Mouse (Mus musculus): ENCODE measurements at regions not wholly inside any gene's neighbourhood (a gene's known extent, or its start where the extent isn't known, plus 50 kb on each side); places are given as distances from the start of the nearest gene placed in this dataset.
A peak's percentile ranks its signal among the peaks of the same experiment; 100 is the strongest.

- H3K4me3 ChIP-seq (ENCODE audit: low read depth, low read length), result no peak overlapping the region
- no peak overlapping the region for H3K9ac ChIP-seq
- TF ChIP-seq CTCF (IDR thresholded peaks at IDR 0.05; ENCODE audit: low read depth), result no peak
- no peak for DNase-seq
- no peak for ATAC-seq
- no peaks in the 10 kb centered on the region for H3K9me3 ChIP-seq (ENCODE audit: low read length)
- H3K4me1 ChIP-seq (ENCODE audit: insufficient read depth), result peaks cover 8% of the 10 kb centered on the region; the same call in 1 of the 2 replicates
- no peaks in the 10 kb centered on the region for H3K27me3 ChIP-seq (ENCODE audit: insufficient read depth, low read length)
- H3K27ac ChIP-seq (ENCODE audit: low read depth, low read length), result no peak overlapping the region
- 46% methylated on average over 13 of the region's 13 CpGs for WGBS
- H3K4me2 ChIP-seq (ENCODE audit: low read depth), result no peak overlapping the region
- no peaks in the 10 kb centered on the region for H3K36me3 ChIP-seq (ENCODE audit: insufficient read depth)
These were observed 66.1 kb downstream of the Slc4a3 start for GRCm38 (mm10) chr1:75612083-75612720.

- H3K9me3 ChIP-seq (ENCODE audit: low read length), result no peaks in the 10 kb centered on the region
- WGBS, result 77% methylated on average over 2 of the region's 2 CpGs
These were observed 67.1 kb downstream of the Slc4a3 start for GRCm38 (mm10) chr1:75613206-75613605.

GRCm38 (mm10) chr1:75616971-75617370 lies 70.9 kb downstream of the Slc4a3 start:
- Histone ChIP-seq H3K4me2 (ENCODE audit: low read depth) (no peak overlapping the region), H3K36me3 (ENCODE audit: insufficient read depth) (no peaks in the 10 kb centered on the region), H3K27ac (ENCODE audit: low read depth, low read length) (no peak overlapping the region), H3K9ac (no peak overlapping the region), H3K4me1 (ENCODE audit: insufficient read depth) (no peaks in the 10 kb centered on the region), H3K4me3 (ENCODE audit: low read depth, low read length) (no peak overlapping the region), H3K9me3 (ENCODE audit: low read length) (no peaks in the 10 kb centered on the region), H3K27me3 (ENCODE audit: insufficient read depth, low read length) (no peaks in the 10 kb centered on the region)
- WGBS, result 31% methylated on average over 2 of the region's 2 CpGs
- no peak; the same call in 1 of the 2 replicates for ATAC-seq
- DNase-seq, result peak; percentile 37
- no peak for TF ChIP-seq CTCF (IDR thresholded peaks at IDR 0.05; ENCODE audit: low read depth)

More at GRCm38 (mm10) chr1:75613206-75613605, 67.1 kb downstream of the Slc4a3 start:
- no peak for ATAC-seq
- DNase-seq, result no peak
- no peaks in the 10 kb centered on the region for H3K27me3 ChIP-seq (ENCODE audit: insufficient read depth, low read length)
- H3K4me2 ChIP-seq (ENCODE audit: low read depth), result no peak overlapping the region
- no peak overlapping the region for H3K4me3 ChIP-seq (ENCODE audit: low read depth, low read length)
- H3K36me3 ChIP-seq (ENCODE audit: insufficient read depth), result no peaks in the 10 kb centered on the region
- no peak overlapping the region for H3K27ac ChIP-seq (ENCODE audit: low read depth, low read length)
- H3K4me1 ChIP-seq (ENCODE audit: insufficient read depth), result peaks cover 8% of the 10 kb centered on the region; the same call in 1 of the 2 replicates
- H3K9ac ChIP-seq, result no peak overlapping the region
- TF ChIP-seq CTCF (IDR thresholded peaks at IDR 0.05; ENCODE audit: low read depth), result no peak

- H3K9ac ChIP-seq, result no peak overlapping the region
- no peak overlapping the region for H3K27ac ChIP-seq (ENCODE audit: low read depth, low read length)
- ATAC-seq (no peak), DNase-seq (no peak)
- H3K4me1 ChIP-seq (ENCODE audit: insufficient read depth), result no peaks in the 10 kb centered on the region
- no peaks in the 10 kb centered on the region for H3K27me3 ChIP-seq (ENCODE audit: insufficient read depth, low read length)
- 56% methylated on average over 7 of the region's 7 CpGs for WGBS
- H3K9me3 ChIP-seq (ENCODE audit: low read length), result no peaks in the 10 kb centered on the region
- H3K4me2 ChIP-seq (ENCODE audit: low read depth), result no peak overlapping the region
- H3K36me3 ChIP-seq (ENCODE audit: insufficient read depth), result no peaks in the 10 kb centered on the region
- no peak overlapping the region for H3K4me3 ChIP-seq (ENCODE audit: low read depth, low read length)
- TF ChIP-seq CTCF (IDR thresholded peaks at IDR 0.05; ENCODE audit: low read depth), result no peak
These were observed 72.3 kb downstream of the Slc4a3 start for GRCm38 (mm10) chr1:75618367-75618790.

- no peak for DNase-seq
- TF ChIP-seq CTCF (IDR thresholded peaks at IDR 0.05; ENCODE audit: low read depth), result no peak
- Histone ChIP-seq H3K9ac (no peak overlapping the region), H3K27ac (ENCODE audit: low read depth, low read length) (no peak overlapping the region), H3K4me3 (ENCODE audit: low read depth, low read length) (no peak overlapping the region), H3K9me3 (ENCODE audit: low read length) (no peaks in the 10 kb centered on the region), H3K36me3 (ENCODE audit: insufficient read depth) (no peaks in the 10 kb centered on the region), H3K4me2 (ENCODE audit: low read depth) (no peak overlapping the region), H3K4me1 (ENCODE audit: insufficient read depth) (no peaks in the 10 kb centered on the region), H3K27me3 (ENCODE audit: insufficient read depth, low read length) (no peaks in the 10 kb centered on the region)
- WGBS, result 79% methylated on average over 2 of the region's 2 CpGs
- ATAC-seq, result no peak
These were observed 84.2 kb downstream of the Slc4a3 start for GRCm38 (mm10) chr1:75630287-75630686.

GRCm38 (mm10) chr1:75631729-75632128 lies 85.7 kb downstream of the Slc4a3 start:
- no peak for TF ChIP-seq CTCF (IDR thresholded peaks at IDR 0.05; ENCODE audit: low read depth)
- no peaks in the 10 kb centered on the region for H3K9me3 ChIP-seq (ENCODE audit: low read length)
- no peaks in the 10 kb centered on the region for H3K4me1 ChIP-seq (ENCODE audit: insufficient read depth)
- H3K4me3 ChIP-seq (ENCODE audit: low read depth, low read length), result no peak overlapping the region
- DNase-seq, result no peak
- ATAC-seq, result no peak
- H3K27me3 ChIP-seq (ENCODE audit: insufficient read depth, low read length), result no peaks in the 10 kb centered on the region
- no peak overlapping the region for H3K27ac ChIP-seq (ENCODE audit: low read depth, low read length)
- no peak overlapping the region for H3K9ac ChIP-seq
- H3K4me2 ChIP-seq (ENCODE audit: low read depth), result no peak overlapping the region
- WGBS, result 75% methylated on average over 1 of the region's 1 CpGs
- H3K36me3 ChIP-seq (ENCODE audit: insufficient read depth), result no peaks in the 10 kb centered on the region

GRCm38 (mm10) chr1:75635591-75635990 lies 89.5 kb downstream of the Slc4a3 start:
- DNase-seq (no peak), ATAC-seq (no peak)
- Histone ChIP-seq H3K4me3 (ENCODE audit: low read depth, low read length) (no peak overlapping the region), H3K4me2 (ENCODE audit: low read depth) (no peak overlapping the region), H3K36me3 (ENCODE audit: insufficient read depth) (no peaks in the 10 kb centered on the region), H3K27ac (ENCODE audit: low read depth, low read length) (no peak overlapping the region), H3K4me1 (ENCODE audit: insufficient read depth) (no peaks in the 10 kb centered on the region), H3K9ac (no peak overlapping the region), H3K9me3 (ENCODE audit: low read length) (no peaks in the 10 kb centered on the region), H3K27me3 (ENCODE audit: insufficient read depth, low read length) (no peaks in the 10 kb centered on the region)
- TF ChIP-seq CTCF (IDR thresholded peaks at IDR 0.05; ENCODE audit: low read depth), result no peak
- 93% methylated on average over 4 of the region's 4 CpGs for WGBS

Data from forebrain, postnatal 0 days (tissue).